Mouse (Mus musculus) kidney, adult 2 months (tissue): ENCODE measurements around the gene Erap1.
"Not testable (repeated sequence)": the region's sequence is repeated elsewhere in the genome, so short reads cannot be mapped to it uniquely, and the experiment has no call there.

Source experiments
- CTCF ChIP-seq: fragments of 200-500 bp; conservative IDR thresholded peaks from 2 replicates; pipeline ENCODE4 v1.5.1; 2011; ENCODE audit warnings: low read depth, mild to moderate bottlenecking, control low read depth, low read length, moderate library complexity, mixed read lengths; ENCODE audit not compliant: insufficient read depth, insufficient read length
- POLR2A ChIP-seq: fragments of 200-500 bp; IDR thresholded peaks from one replicate; pipeline ENCODE4 v1.6.1; 2011; ENCODE audit warnings: low read depth, low read length, control low read depth

DNA sequence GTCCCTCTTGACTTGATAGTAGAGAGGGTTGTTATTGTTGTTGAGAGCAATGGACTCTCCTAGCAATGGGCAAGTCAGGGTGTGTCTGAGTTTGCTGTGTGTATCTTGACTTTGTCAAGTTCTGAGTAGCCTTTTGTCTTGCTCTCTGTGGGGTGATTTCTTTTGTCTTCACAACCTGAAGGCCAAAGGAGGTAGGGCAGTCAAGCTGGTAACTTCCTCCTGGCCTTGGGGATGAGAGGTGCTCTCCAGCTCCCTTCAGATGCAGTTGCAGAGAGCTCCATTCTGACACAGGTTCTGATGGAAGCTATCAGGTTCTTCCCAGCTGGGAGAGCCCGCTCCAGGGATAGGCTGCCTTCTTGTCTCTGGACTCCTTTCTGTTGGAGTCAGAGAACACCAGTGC, 37.6 kb upstream of the Erap1 start:
- TF ChIP-seq POLR2A, CTCF: not testable (repeated sequence)
